Mouse (Mus musculus) liver, embryonic 14.5 days (tissue): Measurements from ENCODE around the gene Cfap57. TPM values are rescaled to one million over a fixed set of nuclear protein-coding genes. Genes with fewer than 3 reads are reported as not detected.

Source experiments
- ATAC-seq: fragments of 200-750 bp; cut with Nextera tagmentation; 2 replicates; pipeline ENCODE4 v1.8.0; 2017; ENCODE audit warnings: moderate number of reproducible peaks, mild to moderate bottlenecking, moderate library complexity; ENCODE audit not compliant: insufficient read depth
- DNase-seq, 3 experiments: peaks; one replicate each; pipeline ENCODE4 v3.0.0-alpha.2; 2012 to 2013; ENCODE audit warnings: low read depth in 3 of 3, low spot score in 3 of 3
- H3K27ac ChIP-seq: fragments of 300-500 bp; sonication (generic); 2 replicates; pipeline ENCODE4 v1.5.1; 2014; ENCODE audit warnings: moderate library complexity, mild to moderate bottlenecking, control low read depth, inconsistent platforms
- H3K27me3 ChIP-seq: fragments of 300-500 bp; sonication (generic); 2 replicates; pipeline ENCODE4 v1.6.1; 2014; ENCODE audit warnings: mild to moderate bottlenecking, low read length, moderate library complexity; ENCODE audit not compliant: control insufficient read depth, insufficient read depth
- H3K36me3 ChIP-seq: fragments of 300-500 bp; sonication (generic); replicated peaks from 2 replicates; pipeline ENCODE4 v1.6.1; 2014; ENCODE audit warnings: low read depth; ENCODE audit not compliant: control insufficient read depth, insufficient read depth
- H3K4me1 ChIP-seq, 2 experiments: fragments of 200-500 bp in 1 of 2; fragments of 300-500 bp in 1 of 2; sonication (generic) in 1 of 2; replicated peaks; 2 replicates each; pipeline ENCODE4 v1.6.1; 2012 to 2014; ENCODE audit warnings: antibody characterized with exemption in 1 of 2, inconsistent platforms in 1 of 2, low read length in 1 of 2; ENCODE audit not compliant: control insufficient read depth in 2 of 2, insufficient read depth in 2 of 2
- H3K4me2 ChIP-seq: fragments of 300-500 bp; sonication (generic); 2 replicates; pipeline ENCODE4 v1.6.1; 2014; ENCODE audit warnings: low read depth, mild to moderate bottlenecking, control low read depth, moderate library complexity
- H3K4me3 ChIP-seq, 2 experiments: fragments of 200-500 bp in 1 of 2; fragments of 300-500 bp in 1 of 2; sonication (generic) in 1 of 2; 2 replicates each; pipeline ENCODE4 v1.5.1; 2012 to 2014; ENCODE audit warnings: low read depth in 2 of 2, low read length in 2 of 2, mild to moderate bottlenecking in 2 of 2, control low read depth in 1 of 2, inconsistent platforms in 1 of 2, moderate library complexity in 1 of 2; ENCODE audit not compliant: insufficient read depth in 1 of 2
- H3K9ac ChIP-seq: fragments of 300-500 bp; sonication (generic); replicated peaks from 2 replicates; pipeline ENCODE4 v1.6.1; 2014; ENCODE audit warnings: mild to moderate bottlenecking, control low read depth, moderate library complexity
- H3K9me3 ChIP-seq: fragments of 300-500 bp; sonication (generic); 2 replicates; pipeline ENCODE4 v1.6.1; 2016; ENCODE audit warnings: low read length, mixed read lengths; ENCODE audit not compliant: control insufficient read depth
- CTCF ChIP-seq: IDR thresholded peaks from 2 replicates; pipeline ENCODE4 v1.5.1; 2016; ENCODE audit warnings: antibody characterized with exemption, low read depth, control low read depth
- EP300 ChIP-seq: IDR thresholded peaks from 2 replicates; pipeline ENCODE4 v1.6.1; 2016; ENCODE audit warnings: antibody characterized with exemption, low read depth
- WGBS: fragments of 180-500 bp; shearing (Covaris S2); extraction: QIAGEN DNeasy Blood & Tissue Kit; methylation state at CpG from one replicate; pipeline ENCODE4 v1.1.7; 2014; ENCODE audit not compliant: insufficient replicate concordance; 5-methylcytosine and 5-hydroxymethylcytosine counted together
- polyA plus RNA-seq, 2 experiments: library from polyadenylated mRNA; depleted of rRNA in 1 of 2; stranded (reverse) in 1 of 2; unstranded in 1 of 2; fragments of >200 nt; fragmentation: Nextera tagmentation in 1 of 2; extraction: Ambion mirVana in 1 of 2; gene quantifications; 2 replicates each; pipeline versions ENCODE4 v1.2.1 to v1.2.3; 2012 to 2014

Cfap57 gene
- polyA plus RNA-seq, 2 experiments, result 0.54 to 1.3 TPM

GRCm38 (mm10) chr4:118579313-118579712 lies 41.3 kb downstream of the Cfap57 start:
- H3K4me3 ChIP-seq, result no peak overlapping the region
- H3K4me2 ChIP-seq, result no peak overlapping the region
- TF ChIP-seq EP300, result no peak
- TF ChIP-seq CTCF, result peak; percentile 76
- no peaks in the 10 kb centered on the region for H3K4me1 ChIP-seq
- H3K9me3 ChIP-seq, result no peaks in the 10 kb centered on the region
- H3K9ac ChIP-seq, result no peak overlapping the region
- WGBS, result 46% methylated on average over 13 of the region's 13 CpGs
- DNase-seq, result no peak
- ATAC-seq, result no peak
- H3K27me3 ChIP-seq, result no peaks in the 10 kb centered on the region
- H3K27ac ChIP-seq, result no peak overlapping the region
- H3K36me3 ChIP-seq, result no peaks in the 10 kb centered on the region

GRCm38 (mm10) chr4:118576097-118576496 lies 44.5 kb downstream of the Cfap57 start:
- 6% methylated on average over 6 of the region's 6 CpGs for WGBS
- no peak overlapping the region for H3K9ac ChIP-seq
- H3K27me3 ChIP-seq, result no peaks in the 10 kb centered on the region; the same call in 1 of the 2 replicates
- DNase-seq (peak; percentile 49 to 60 (median 55)), ATAC-seq (no peak)
- no peak overlapping the region for H3K4me2 ChIP-seq
- no peak overlapping the region for H3K27ac ChIP-seq
- TF ChIP-seq EP300 (no peak), CTCF (peak; percentile 94)
- H3K4me3 ChIP-seq, result no peak overlapping the region
- no peaks in the 10 kb centered on the region for H3K9me3 ChIP-seq
- no peaks in the 10 kb centered on the region for H3K36me3 ChIP-seq
- H3K4me1 ChIP-seq, result no peaks in the 10 kb centered on the region

GRCm38 (mm10) chr4:118571441-118571840 lies 49.1 kb downstream of the Cfap57 start:
- WGBS, result 60% methylated on average over 15 of the region's 15 CpGs
- Histone ChIP-seq H3K9me3 (no peaks in the 10 kb centered on the region), H3K27ac (no peak overlapping the region), H3K27me3 (no peaks in the 10 kb centered on the region; the same call in 1 of the 2 replicates), H3K4me1 (peaks cover 8 to 40% of the 10 kb centered on the region in 2 experiments), H3K4me3 (no peak overlapping the region), H3K4me2 (no peak overlapping the region), H3K36me3 (no peaks in the 10 kb centered on the region), H3K9ac (no peak overlapping the region)
- ATAC-seq, result no peak
- TF ChIP-seq CTCF, result no peak
- no peak for TF ChIP-seq EP300
- DNase-seq, result no peak

- H3K36me3 ChIP-seq, result no peaks in the 10 kb centered on the region
- H3K9me3 ChIP-seq, result no peaks in the 10 kb centered on the region
- ATAC-seq (peak; percentile 68), DNase-seq (peak in 1 of 3 experiments; percentile 39)
- peak overlapping the region; percentile 4 for H3K9ac ChIP-seq
- peak overlapping the region; percentile 32 to 43 for H3K4me3 ChIP-seq
- H3K4me1 ChIP-seq, result peaks cover 8 to 41% of the 10 kb centered on the region in 2 experiments
- peak overlapping the region; percentile 18; the same call in 1 of the 2 replicates for H3K27ac ChIP-seq
- H3K27me3 ChIP-seq, result no peaks in the 10 kb centered on the region; the same call in 1 of the 2 replicates
- TF ChIP-seq CTCF, result no peak
- no peak for TF ChIP-seq EP300
- WGBS, result 67% methylated on average over 23 of the region's 23 CpGs
- H3K4me2 ChIP-seq, result peak overlapping the region; percentile 57
These were observed 51.3 kb downstream of the Cfap57 start for GRCm38 (mm10) chr4:118569320-118569719.

- ATAC-seq (peak; percentile 95), DNase-seq (peak; percentile 82 to 88 (median 87))
- H3K9me3 ChIP-seq, result no peaks in the 10 kb centered on the region
- WGBS, result 17% methylated on average over 10 of the region's 10 CpGs
- H3K27ac ChIP-seq, result peak overlapping the region; percentile 18; the same call in 1 of the 2 replicates
- peak overlapping the region; percentile 32 to 43 for H3K4me3 ChIP-seq
- peak overlapping the region; percentile 4; the same call in 1 of the 2 replicates for H3K9ac ChIP-seq
- H3K36me3 ChIP-seq, result no peaks in the 10 kb centered on the region
- H3K4me2 ChIP-seq, result peak overlapping the region; percentile 57
- H3K27me3 ChIP-seq, result no peaks in the 10 kb centered on the region; the same call in 1 of the 2 replicates
- TF ChIP-seq CTCF, result no peak
- TF ChIP-seq EP300, result peak; percentile 89
- peaks cover 8 to 41% of the 10 kb centered on the region in 2 experiments for H3K4me1 ChIP-seq
These were observed 51.9 kb downstream of the Cfap57 start for GRCm38 (mm10) chr4:118568709-118569108.
